Mouse (Mus musculus) CD4-positive, CD25-positive, alpha-beta regulatory T cell, adult 2 months (primary cell): Measurements from ENCODE around the gene Tns4.

ENCODE experiments used
- DNase-seq: peaks from one replicate; pipeline ENCODE4 v3.0.0-alpha.2; 2012; ENCODE audit warnings: low read depth, low spot score

Tns4 gene

GRCm38 (mm10) chr11:99089077-99089601 is at the start of gene Tns4:
Gene Tns4 (minus strand): TSS chr11:99089306.
- no peak for DNase-seq

GRCm38 (mm10) chr11:99137385-99137784 is 48.3 kb upstream of the Tns4 start:
- no peak for DNase-seq

GRCm38 (mm10) chr11:99136961-99137360 is 47.9 kb upstream of the Tns4 start:
- DNase-seq = no peak

GRCm38 (mm10) chr11:99136361-99136760 is 47.3 kb upstream of the Tns4 start:
- peak; percentile 75 for DNase-seq

GRCm38 (mm10) chr11:99135047-99135440 is 45.9 kb upstream of the Tns4 start:
- no peak for DNase-seq

GRCm38 (mm10) chr11:99134266-99135046 is 45.4 kb upstream of the Tns4 start:
- no peak for DNase-seq

GRCm38 (mm10) chr11:99133285-99133897 is 44.3 kb upstream of the Tns4 start:
- DNase-seq = no peak

GRCm38 (mm10) chr11:99132091-99132730 is 43.1 kb upstream of the Tns4 start:
- DNase-seq = peak; percentile 78

GRCm38 (mm10) chr11:99131463-99131840 is 42.3 kb upstream of the Tns4 start:
- DNase-seq = peak; percentile 58

GRCm38 (mm10) chr11:99130736-99131462 is 41.8 kb upstream of the Tns4 start:
- peak; percentile 76 for DNase-seq

GRCm38 (mm10) chr11:99129287-99129686 is 40.2 kb upstream of the Tns4 start:
- no peak for DNase-seq

GRCm38 (mm10) chr11:99127785-99128682 is 38.9 kb upstream of the Tns4 start:
- DNase-seq = no peak

- DNase-seq = no peak
These were observed 37.6 kb upstream of the Tns4 start for GRCm38 (mm10) chr11:99126482-99127253.

GRCm38 (mm10) chr11:99124635-99125029 is 35.5 kb upstream of the Tns4 start:
- DNase-seq = no peak

GRCm38 (mm10) chr11:99123977-99124634 is 35.0 kb upstream of the Tns4 start:
- DNase-seq = peak; percentile 91

GRCm38 (mm10) chr11:99122703-99123102 is 33.6 kb upstream of the Tns4 start:
- DNase-seq = no peak

GRCm38 (mm10) chr11:99121218-99121631 is 32.1 kb upstream of the Tns4 start:
- DNase-seq = no peak

- no peak for DNase-seq
These were observed 31.6 kb upstream of the Tns4 start for GRCm38 (mm10) chr11:99120524-99121217.

GRCm38 (mm10) chr11:99118963-99119362 is 29.9 kb upstream of the Tns4 start:
- no peak for DNase-seq
